Mouse (Mus musculus) limb, embryonic 14.5 days (tissue): ENCODE data around the gene Stard3. TPM values are rescaled to one million over a fixed set of nuclear protein-coding genes. Genes with fewer than 3 reads are reported as not detected.

Experiments
- ATAC-seq: fragments of 200-750 bp; cut with Nextera tagmentation; 2 replicates; pipeline ENCODE4 v1.8.0; 2017; ENCODE audit warnings: low read depth, moderate number of reproducible peaks, moderate TSS enrichment; ENCODE audit not compliant: low FRiP score
- DNase-seq: peaks from one replicate; pipeline ENCODE4 v3.0.0-alpha.2; 2015; ENCODE audit warnings: low spot score
- H3K27ac ChIP-seq: fragments of 300-500 bp; sonication (generic); replicated peaks from 2 replicates; pipeline ENCODE4 v1.5.1; 2014; ENCODE audit warnings: low read depth, mild to moderate bottlenecking, low read length, moderate library complexity, mixed read lengths
- H3K27me3 ChIP-seq: fragments of 300-500 bp; sonication (generic); 2 replicates; pipeline ENCODE4 v1.6.1; 2014; ENCODE audit warnings: low read length, mixed read lengths; ENCODE audit not compliant: control insufficient read depth, insufficient read depth
- H3K36me3 ChIP-seq: fragments of 300-500 bp; sonication (generic); 2 replicates; pipeline ENCODE4 v1.6.1; 2014; ENCODE audit warnings: mild to moderate bottlenecking, low read length, moderate library complexity, mixed read lengths; ENCODE audit not compliant: control insufficient read depth, insufficient read depth
- H3K4me1 ChIP-seq: fragments of 300-500 bp; sonication (generic); 2 replicates; pipeline ENCODE4 v1.6.1; 2014; ENCODE audit warnings: antibody characterized with exemption, low read length, mixed read lengths; ENCODE audit not compliant: control insufficient read depth, insufficient read depth
- H3K4me2 ChIP-seq: fragments of 300-500 bp; sonication (generic); replicated peaks from 2 replicates; pipeline ENCODE4 v1.6.1; 2014; ENCODE audit warnings: low read depth, mild to moderate bottlenecking, low read length, moderate library complexity; ENCODE audit not compliant: severe bottlenecking
- H3K4me3 ChIP-seq: fragments of 300-500 bp; sonication (generic); replicated peaks from 2 replicates; pipeline ENCODE4 v1.5.1; 2014; ENCODE audit warnings: low read length
- H3K9ac ChIP-seq: fragments of 300-500 bp; sonication (generic); 2 replicates; pipeline ENCODE4 v1.6.1; 2014; ENCODE audit warnings: mild to moderate bottlenecking, low read depth, low read length, moderate library complexity; ENCODE audit not compliant: severe bottlenecking
- H3K9me3 ChIP-seq: fragments of 300-500 bp; sonication (generic); 2 replicates; pipeline ENCODE4 v1.6.1; 2016; ENCODE audit warnings: low read length; ENCODE audit not compliant: control insufficient read depth
- POLR2A ChIP-seq: fragments of 200-500 bp; IDR thresholded peaks from 2 replicates; pipeline ENCODE4 v1.8.0; 2012; ENCODE audit warnings: inconsistent platforms, mild to moderate bottlenecking, moderate library complexity, borderline replicate concordance; ENCODE audit not compliant: insufficient read depth, insufficient read length; ENCODE audit errors: extremely low read depth
- WGBS: fragments of 180-500 bp; shearing (Covaris S2); extraction: QIAGEN DNeasy Blood & Tissue Kit; methylation state at CpG from one replicate; pipeline ENCODE4 v1.1.7; 2014; 5-methylcytosine and 5-hydroxymethylcytosine counted together
- polyA plus RNA-seq, 2 experiments: library from polyadenylated mRNA; depleted of rRNA in 1 of 2; stranded (reverse) in 1 of 2; unstranded in 1 of 2; fragments of >200 nt; fragmentation: Nextera tagmentation in 1 of 2; extraction: Ambion mirVana in 1 of 2; gene quantifications; 2 replicates each; pipeline versions ENCODE4 v1.2.1 to v1.2.3; 2012 to 2014

The Stard3 gene
- polyA plus RNA-seq, 2 experiments, result 36.9 to 78.2 TPM

- Histone ChIP-seq H3K36me3 (no peaks in the 10 kb centered on the region), H3K4me2 (peak within 1 kb of the TSS; percentile 74), H3K27ac (no peak within 1 kb of the TSS), H3K9ac (peak within 1 kb of the TSS; percentile 50), H3K4me1 (peaks cover 5% of the 10 kb centered on the region; the same call in 1 of the 2 replicates), H3K4me3 (peak within 1 kb of the TSS; percentile 41), H3K27me3 (peaks cover 76% of the 10 kb centered on the region), H3K9me3 (no peaks in the 10 kb centered on the region)
- ATAC-seq, result peak; percentile 82
- TF ChIP-seq POLR2A, result no peak
- 1% methylated on average over 46 of the region's 55 CpGs for WGBS
- DNase-seq, result no peak
Observed at GRCm38 (mm10) chr11:98348083-98348961, 9.8 kb upstream of the Stard3 start, which contains the start of gene Ppp1r1b. TSS of gene Ppp1r1b (plus strand) at chr11:98348404.

GRCm38 (mm10) chr11:98349308-98349707 is 8.9 kb upstream of the Stard3 start:
- DNase-seq, result no peak
- Histone ChIP-seq H3K9me3 (no peaks in the 10 kb centered on the region), H3K27me3 (peaks cover 76% of the 10 kb centered on the region), H3K27ac (no peak overlapping the region), H3K36me3 (no peaks in the 10 kb centered on the region), H3K9ac (peak overlapping the region; percentile 50; the same call in 1 of the 2 replicates), H3K4me3 (peak overlapping the region; percentile 41), H3K4me1 (peaks cover 5% of the 10 kb centered on the region; the same call in 1 of the 2 replicates), H3K4me2 (peak overlapping the region; percentile 74)
- ATAC-seq, result no peak
- WGBS, result 8% methylated on average over 9 of the region's 9 CpGs
- TF ChIP-seq POLR2A, result no peak

GRCm38 (mm10) chr11:98352272-98352990 is 5.7 kb upstream of the Stard3 start:
- Histone ChIP-seq H3K27me3 (peaks cover 50% of the 10 kb centered on the region), H3K9ac (no peak overlapping the region), H3K36me3 (no peaks in the 10 kb centered on the region), H3K4me1 (peaks cover 13% of the 10 kb centered on the region; the same call in 1 of the 2 replicates), H3K9me3 (no peaks in the 10 kb centered on the region), H3K27ac (no peak overlapping the region), H3K4me3 (no peak overlapping the region), H3K4me2 (no peak overlapping the region)
- ATAC-seq, result no peak
- no peak for DNase-seq
- 76% methylated on average over 18 of the region's 18 CpGs for WGBS
- TF ChIP-seq POLR2A, result no peak

GRCm38 (mm10) chr11:98353651-98354211 is 4.4 kb upstream of the Stard3 start:
- Histone ChIP-seq H3K36me3 (no peaks in the 10 kb centered on the region), H3K4me2 (no peak overlapping the region), H3K27me3 (peaks cover 37% of the 10 kb centered on the region), H3K4me3 (no peak overlapping the region), H3K9me3 (no peaks in the 10 kb centered on the region), H3K9ac (no peak overlapping the region), H3K4me1 (peaks cover 12% of the 10 kb centered on the region; the same call in 1 of the 2 replicates), H3K27ac (no peak overlapping the region)
- no peak for ATAC-seq
- DNase-seq, result no peak
- no peak for TF ChIP-seq POLR2A
- WGBS, result 20% methylated on average over 7 of the region's 8 CpGs

GRCm38 (mm10) chr11:98354445-98354844 is 3.7 kb upstream of the Stard3 start:
- no peak for DNase-seq
- H3K36me3 ChIP-seq, result no peaks in the 10 kb centered on the region
- peaks cover 30% of the 10 kb centered on the region for H3K27me3 ChIP-seq
- no peaks in the 10 kb centered on the region for H3K9me3 ChIP-seq
- no peak overlapping the region for H3K9ac ChIP-seq
- 62% methylated on average over 14 of the region's 14 CpGs for WGBS
- H3K4me3 ChIP-seq, result no peak overlapping the region
- no peak overlapping the region for H3K27ac ChIP-seq
- H3K4me2 ChIP-seq, result no peak overlapping the region
- ATAC-seq, result no peak
- peaks cover 18% of the 10 kb centered on the region for H3K4me1 ChIP-seq
- no peak for TF ChIP-seq POLR2A
